Mouse (Mus musculus): ENCODE measurements around the gene L1cam. TPM values are rescaled to one million over a fixed set of nuclear protein-coding genes. Genes with fewer than 3 reads are reported as not detected.

L1cam gene
- total RNA-seq (2021) = 1 to 10 TPM; 2.8 to 4.5 TPM

DNA sequence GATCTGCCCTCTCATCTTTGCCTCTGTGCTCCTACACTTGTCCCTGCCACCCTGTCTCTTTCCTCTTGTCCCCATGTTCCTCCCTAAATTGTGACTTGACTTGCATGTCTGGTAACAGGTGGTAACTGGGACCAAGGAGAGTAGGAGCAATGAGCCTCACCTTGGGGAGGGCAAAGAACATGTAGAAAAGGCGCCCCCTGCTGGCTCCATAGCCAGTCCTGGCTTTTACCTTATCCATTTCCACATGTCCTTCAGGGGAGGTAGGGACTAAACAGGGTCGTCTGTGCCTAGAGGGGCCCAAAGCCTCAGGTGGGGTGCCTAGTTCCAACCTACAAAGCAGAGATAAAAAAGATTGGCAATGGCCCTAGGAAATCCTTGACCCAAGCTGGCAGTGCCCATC is at the start of gene L1cam:
TSS of gene L1cam (minus strand) at position 387 of the 400 bp plus-strand sequence.
- peak; percentile 38 to 59 for DNase-seq
- intact Hi-C loops (cut with DNase I) = loop anchor here (1.0 kb wide), 1 partner anchor 97 kb away; no protein-coding TSS in a partner anchor

GRCm38 (mm10) chrX:73942294-73942693 is 46.4 kb upstream of the L1cam start:
- intact Hi-C loops (cut with DNase I) = no loop called here
- DNase-seq = no peak

DNA sequence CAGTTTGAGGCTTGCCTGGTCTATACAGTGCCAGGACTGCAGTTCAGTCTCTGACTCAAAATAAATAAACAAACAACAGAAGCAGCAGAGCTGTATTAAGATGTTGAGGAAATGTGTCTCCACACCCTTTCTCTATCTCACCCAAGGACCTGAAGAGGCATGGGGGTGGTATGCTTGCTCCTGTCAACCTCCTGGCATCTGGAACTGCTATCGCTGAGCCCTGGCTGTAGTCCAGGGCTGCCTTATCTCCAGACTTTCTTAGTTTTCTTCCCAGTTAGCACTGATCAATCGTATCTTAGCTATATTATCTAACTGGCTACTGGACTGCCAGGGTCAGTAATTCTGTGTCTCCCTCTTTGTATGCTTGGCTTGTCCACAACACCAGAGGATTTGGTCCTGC is 46.0 kb upstream of the L1cam start:
- no peak for DNase-seq
- intact Hi-C loops (cut with DNase I) = no loop called here

- intact Hi-C loops (cut with DNase I) = no loop called here
- DNase-seq = no peak
Observed at GRCm38 (mm10) chrX:73931871-73932270, 36.0 kb upstream of the L1cam start.

DNA sequence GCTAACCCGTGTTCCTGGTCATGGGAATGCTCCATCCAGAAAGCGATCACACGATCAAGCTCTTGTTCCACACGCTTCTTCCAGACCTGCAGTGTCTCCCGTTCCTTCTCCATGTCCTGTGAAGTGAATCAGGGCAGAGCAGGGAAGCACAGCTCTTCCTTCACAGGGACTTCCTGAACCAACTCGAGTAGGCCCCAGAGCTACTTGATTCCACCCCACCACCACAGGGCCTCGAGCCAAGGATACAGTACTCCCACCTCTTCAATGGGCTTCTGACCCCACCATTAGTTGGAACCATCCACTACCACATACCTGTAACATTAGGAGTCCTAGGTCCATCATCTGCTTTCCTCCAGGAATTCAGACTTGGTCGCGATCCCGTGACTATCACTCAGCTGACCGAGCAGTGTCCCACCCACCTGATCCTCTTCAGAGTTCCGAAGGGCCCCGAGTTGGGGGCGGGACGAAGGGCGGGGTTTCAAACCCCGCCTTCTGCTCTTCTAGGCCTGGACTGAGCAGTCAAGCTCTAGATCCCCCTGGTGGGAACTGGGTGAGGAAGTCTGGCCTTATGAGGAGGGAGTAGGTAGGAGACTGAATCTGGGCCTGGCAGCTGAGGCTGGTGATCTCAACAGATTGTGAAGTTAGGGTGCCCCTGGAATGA is 34.6 kb upstream of the L1cam start, which contains the start of gene Renbp:
TSS of gene Renbp (minus strand) at position 449 of the 661 bp plus-strand sequence.
- peak; percentile 55 to 61 for DNase-seq

DNA sequence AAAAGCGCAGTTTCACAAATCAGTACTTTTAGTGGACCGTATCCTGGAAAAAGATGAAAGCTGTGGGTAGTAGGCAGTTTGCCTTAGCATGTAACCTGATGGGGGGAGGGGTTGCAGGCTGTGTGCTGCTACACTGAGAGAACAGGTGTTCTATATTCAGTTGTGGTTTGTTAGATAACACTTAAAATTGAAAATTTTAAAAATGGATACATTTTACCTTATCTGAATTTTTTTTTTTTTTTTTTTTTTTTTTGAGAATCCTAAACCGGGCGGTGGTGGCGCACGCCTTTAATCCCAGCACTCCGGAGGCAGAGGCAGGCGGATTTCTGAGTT is 26.6 kb upstream of the L1cam start:
- intact Hi-C loops (cut with DNase I) = no loop called here
- no peak for DNase-seq

More for the DNA sequence above, 34.6 kb upstream of the L1cam start, which contains the start of gene Renbp:
- intact Hi-C loops (cut with DNase I) = no loop called here

GRCm38 (mm10) chrX:73921823-73922549 is 26.1 kb upstream of the L1cam start, which contains the start of the genes Arhgap4 and Naa10:
Gene Arhgap4 (minus strand): TSS chrX:73921870.
Gene Naa10 (minus strand): TSS chrX:73921944.
- intact Hi-C loops (cut with DNase I) = no loop called here
- DNase-seq = peak; percentile 85 to 87

- DNase-seq = no peak
- intact Hi-C loops (cut with DNase I) = no loop called here
Observed at GRCm38 (mm10) chrX:73921285-73921822, 25.4 kb upstream of the L1cam start.

DNA sequence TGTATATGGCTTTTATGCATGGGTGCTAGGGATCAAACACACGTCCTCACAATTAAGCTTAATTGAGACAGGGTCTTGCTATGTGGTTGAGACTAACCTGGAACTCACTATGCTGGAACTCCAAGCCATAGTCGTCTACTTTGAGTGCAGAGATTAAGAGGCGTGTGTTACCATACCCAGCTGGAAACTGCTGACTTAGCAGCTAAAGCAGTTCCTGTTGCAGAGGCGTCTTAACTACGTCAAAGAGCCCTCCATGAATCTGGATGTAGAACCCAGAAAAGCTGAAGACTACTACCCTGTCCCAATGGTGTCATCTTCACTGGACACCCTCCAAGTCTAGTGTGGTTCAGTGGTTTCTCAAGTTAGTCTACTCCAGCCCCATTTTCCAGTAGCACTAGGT is 22.7 kb upstream of the L1cam start:
- intact Hi-C loops (cut with DNase I) = loop anchor here (5.0 kb wide), 2 partner anchors 131 to 201 kb away; partner anchors contain the start of genes Abcd1, Bcap31, Idh3g and Ssr4
- no peak for DNase-seq

DNA sequence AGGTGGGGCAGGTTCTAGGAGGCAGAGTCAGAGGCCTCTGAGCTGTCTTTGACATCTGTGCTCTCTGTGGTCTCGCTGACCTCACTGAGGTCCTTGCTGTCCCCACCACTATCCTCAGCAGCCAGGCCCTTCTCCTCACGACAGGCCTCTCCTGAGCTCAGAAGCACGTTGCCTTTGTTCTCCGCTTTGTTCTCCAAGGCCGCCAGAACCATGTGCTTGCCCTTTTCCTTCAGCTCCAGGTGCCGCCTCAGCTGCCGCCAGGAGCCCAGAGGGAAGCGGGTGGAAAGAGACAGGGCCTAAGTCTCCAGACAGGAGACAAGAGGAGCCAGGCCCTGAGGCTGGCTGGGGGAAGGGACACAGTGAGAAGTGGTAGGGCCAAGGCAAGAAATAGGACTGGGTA is 21.0 kb upstream of the L1cam start:
- intact Hi-C loops (cut with DNase I) = loop anchor here (5.0 kb wide), 2 partner anchors 130 to 200 kb away; partner anchors contain the start of genes Abcd1, Bcap31, Idh3g and Ssr4
- DNase-seq = no peak

DNA sequence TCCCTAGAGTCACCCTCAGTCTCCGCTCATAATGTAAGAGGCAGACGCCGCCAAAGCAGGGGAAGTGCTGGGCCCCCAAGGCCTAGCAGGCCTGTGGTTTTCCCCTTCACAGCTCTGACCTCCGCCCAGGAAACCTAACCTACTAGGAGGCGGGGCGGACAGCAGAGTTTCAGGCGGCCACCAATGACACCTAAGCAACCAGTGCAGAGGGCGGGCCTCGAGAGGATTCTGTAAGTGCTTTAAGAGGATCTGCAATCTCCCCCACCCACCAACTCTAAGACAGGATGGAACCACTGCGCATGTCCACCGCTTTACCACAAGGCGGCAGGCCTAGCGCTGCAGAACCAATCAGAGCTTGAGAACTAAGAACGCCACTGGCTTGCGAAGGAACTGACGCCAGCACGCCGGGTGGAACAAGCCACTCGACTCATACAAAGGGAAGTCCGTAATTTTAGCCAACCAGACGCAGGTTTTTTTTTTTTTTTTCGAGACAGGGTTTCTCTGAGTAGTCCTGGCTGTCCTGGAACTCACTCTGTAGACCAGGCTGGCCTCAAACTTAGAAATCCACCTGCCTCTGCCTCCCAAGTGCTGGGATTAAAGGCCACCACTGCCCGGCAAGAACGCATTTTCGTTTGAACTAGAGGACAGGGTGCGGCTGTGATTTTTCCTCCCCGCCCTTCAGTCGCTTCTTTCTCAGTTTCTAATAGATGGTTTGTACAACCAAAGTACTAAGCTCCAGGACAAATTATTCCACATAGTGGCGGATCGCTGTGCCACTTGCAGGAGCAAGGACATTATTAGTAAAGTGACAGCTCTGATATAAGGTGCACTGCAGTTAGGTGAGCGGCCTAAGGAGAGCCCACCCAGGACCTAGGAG is 19.2 kb upstream of the L1cam start:
- DNase-seq = peak; percentile 75 to 85
- intact Hi-C loops (cut with DNase I) = loop anchor here (5.0 kb wide), 2 partner anchors 128 to 198 kb away; partner anchors contain the start of genes Abcd1, Bcap31, Idh3g and Ssr4

DNA sequence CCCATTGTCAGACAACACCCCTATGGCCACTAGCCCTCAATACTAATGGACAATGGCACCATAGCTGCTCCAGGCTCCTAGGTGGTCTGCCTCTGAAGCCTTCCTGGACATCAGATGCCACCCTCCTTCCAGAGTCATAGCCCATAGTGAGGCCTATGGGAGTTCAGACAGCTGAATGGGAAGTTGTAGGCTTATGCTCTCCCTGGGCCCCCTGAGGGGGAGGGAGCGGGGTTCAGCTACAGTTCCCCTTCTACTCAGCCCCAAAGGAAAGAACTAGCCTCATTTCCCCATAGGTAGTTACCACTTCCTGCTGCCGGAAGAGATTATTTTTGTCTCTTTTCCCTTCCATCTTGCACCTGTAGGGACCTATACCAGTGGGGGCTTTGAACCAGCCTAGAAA is 15.7 kb upstream of the L1cam start:
- intact Hi-C loops (cut with DNase I) = no loop called here

GRCm38 (mm10) chrX:73911156-73911555 is 15.3 kb upstream of the L1cam start:
- intact Hi-C loops (cut with DNase I) = no loop called here
- DNase-seq = peak in 1 of 2 experiments; percentile 19

More for the DNA sequence above, 15.7 kb upstream of the L1cam start:
- DNase-seq = no peak

- intact Hi-C loops (cut with DNase I) = no loop called here
- no peak for DNase-seq
Observed at GRCm38 (mm10) chrX:73910451-73910850, 14.5 kb upstream of the L1cam start.

DNA sequence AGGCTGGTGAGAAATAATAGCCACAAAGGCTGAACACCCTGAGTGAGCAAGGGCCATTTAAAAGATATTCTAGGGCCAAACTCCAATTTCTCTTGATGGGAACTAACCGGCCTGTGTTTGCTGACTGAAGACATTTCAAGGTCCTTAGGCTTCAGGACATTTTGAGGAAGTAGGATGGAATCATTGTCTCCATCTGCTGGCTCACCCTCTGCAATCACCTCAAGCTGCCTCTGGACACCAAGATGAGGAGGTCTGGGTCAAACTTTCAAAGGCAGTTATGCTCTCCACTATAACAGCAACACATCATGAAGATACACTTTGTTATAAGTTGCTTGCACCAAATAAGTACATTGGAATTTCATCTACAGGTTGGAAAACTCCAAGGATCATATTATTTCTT is 14.1 kb upstream of the L1cam start:
- intact Hi-C loops (cut with DNase I) = no loop called here
- no peak for DNase-seq

DNA sequence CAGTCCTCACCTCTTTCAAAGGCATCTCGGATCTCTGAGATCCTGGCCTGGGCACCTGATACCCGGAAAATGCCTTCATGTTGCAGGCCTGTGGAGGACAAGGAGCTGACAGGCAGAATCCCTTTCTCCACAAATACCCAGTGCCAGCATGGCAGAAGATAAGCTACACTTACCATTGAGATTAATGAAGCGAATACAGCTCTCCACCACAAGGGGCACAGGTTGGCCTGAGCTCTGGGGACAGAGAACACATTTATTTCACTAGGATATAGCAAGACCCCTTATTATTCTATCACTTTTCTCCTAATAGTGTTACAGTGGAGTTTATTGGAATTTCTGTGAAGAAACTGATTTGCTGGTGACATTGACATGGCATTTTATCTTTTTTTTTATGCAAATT is 2.1 kb upstream of the L1cam start:
- no peak for DNase-seq
- intact Hi-C loops (cut with DNase I) = no loop called here

GRCm38 (mm10) chrX:73892833-73893232 is 3.1 kb downstream of the L1cam start:
- intact Hi-C loops (cut with DNase I) = no loop called here

GRCm38 (mm10) chrX:73891551-73892152 is 4.3 kb downstream of the L1cam start, which contains the start of gene Avpr2:
Gene Avpr2 (plus strand): TSS chrX:73892102.
- intact Hi-C loops (cut with DNase I) = no loop called here

More at GRCm38 (mm10) chrX:73892833-73893232, 3.1 kb downstream of the L1cam start:
- no peak for DNase-seq

DNA sequence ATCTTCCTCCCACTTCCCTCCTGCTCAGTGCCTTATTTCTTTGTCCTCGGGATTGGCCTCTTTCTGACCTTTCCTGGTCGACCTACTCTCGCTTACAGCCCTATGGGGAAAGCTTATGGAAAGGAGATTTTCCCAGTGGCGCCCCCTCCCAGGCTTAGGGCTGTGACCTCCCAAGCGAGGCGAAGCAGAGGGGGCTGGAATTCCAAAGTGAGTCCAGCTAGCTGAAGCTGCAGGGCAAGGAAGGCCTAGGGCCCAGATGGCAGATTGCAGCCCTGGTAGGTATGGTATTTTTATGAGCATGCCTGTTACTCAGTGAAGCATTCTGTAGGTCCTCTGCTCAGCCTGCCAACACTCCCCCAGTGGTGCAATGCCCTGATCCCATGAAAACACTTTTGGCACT is 14.4 kb downstream of the L1cam start:
- DNase-seq = no peak
- intact Hi-C loops (cut with DNase I) = no loop called here

More at GRCm38 (mm10) chrX:73891551-73892152, 4.3 kb downstream of the L1cam start, which contains the start of gene Avpr2:
- DNase-seq = no peak

- intact Hi-C loops (cut with DNase I) = no loop called here
- no peak for DNase-seq
Observed at GRCm38 (mm10) chrX:73881036-73881427, 14.9 kb downstream of the L1cam start.

Data from heart, postnatal 36 days (tissue).